Mouse (Mus musculus): ENCODE measurements at regions not wholly inside any gene's neighbourhood (a gene's known extent, or its start where the extent isn't known, plus 50 kb on each side); places are given as distances from the start of the nearest gene placed in this dataset.

DNA sequence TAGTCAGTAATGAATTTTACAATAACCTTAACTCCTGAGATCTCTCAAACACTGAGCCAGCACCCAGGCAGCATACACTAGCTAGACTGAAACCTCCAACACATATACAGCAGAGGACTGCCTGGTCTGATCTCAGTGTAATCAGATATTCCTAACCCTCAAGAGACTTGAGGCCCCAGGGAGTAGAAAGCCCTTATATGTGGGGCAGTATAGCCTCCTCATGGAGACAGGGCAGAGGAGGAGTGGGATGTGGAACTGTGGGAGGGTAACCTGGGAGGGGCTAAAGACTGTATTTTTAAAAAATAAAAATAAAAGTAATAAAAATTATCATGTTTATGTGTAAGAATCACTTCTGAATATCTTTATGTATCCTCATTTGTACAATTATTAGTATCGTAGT is 1934.3 kb upstream of the Pcdh20 start:
- no peaks in the 10 kb centered on the region for H3K4me1 ChIP-seq (ENCODE audit: control insufficient read depth in 1 of 2, insufficient read depth in 2 of 2)
- DNase-seq (ENCODE audit: extremely low read depth), result no peak
- H3K79me2 ChIP-seq (replicated peaks; ENCODE audit: control insufficient read depth, extremely low read depth, insufficient read depth, poor library complexity, severe bottlenecking), result no peaks in the 10 kb centered on the region
- H3K4me3 ChIP-seq (replicated peaks in 1 of 3; ENCODE audit: low read depth in 2 of 3, low read length in 2 of 3, poor library complexity in 1 of 3), result no peak overlapping the region
- dilution Hi-C loops (cut with MboI; ENCODE audit: extremely low pct_ligation_motif_present, extremely low pct_unique_long_range_greater_than_20kb, low sequenced_read_pairs), result no loop called here
- H3K9me3 ChIP-seq (replicated peaks; ENCODE audit: low read length), result peaks cover 10% of the 10 kb centered on the region
- H3K36me3 ChIP-seq (replicated peaks in 1 of 2; ENCODE audit: control insufficient read depth in 1 of 2, insufficient read depth in 1 of 2, low read length in 1 of 2), result no peaks in the 10 kb centered on the region
- in situ Hi-C loops (cut with MboI; ENCODE audit: low pct_ligation_motif_present, low pct_unique_long_range_greater_than_20kb, low sequenced_read_pairs), result no loop called here
- H3K4me2 ChIP-seq (ENCODE audit: insufficient read depth, low read depth, poor library complexity, severe bottlenecking), result no peak overlapping the region
- TF ChIP-seq USF1 (IDR thresholded peaks at IDR 0.05; ENCODE audit: low read depth, low read length), result no peak
- TF ChIP-seq ZNF384 (IDR thresholded peaks at IDR 0.05; ENCODE audit: low read depth, low read length), result no peak
- TF ChIP-seq MAFK (IDR thresholded peaks at IDR 0.05; ENCODE audit: insufficient replicate concordance, low read length), result no peak
- TF ChIP-seq MAX (IDR thresholded peaks at IDR 0.05; ENCODE audit: low read length), result no peak
- no peak for TF ChIP-seq CTCF (conservative IDR thresholded peaks at IDR 0.05 in 1 of 2, IDR thresholded peaks at IDR 0.05 in 1 of 2; ENCODE audit: low read depth in 2 of 2, low read length in 2 of 2)
- no peak for TF ChIP-seq TBP (conservative IDR thresholded peaks at IDR 0.05; ENCODE audit: low read depth, low read length)
- TF ChIP-seq ETS1 (conservative IDR thresholded peaks at IDR 0.05; ENCODE audit: low read depth, low read length), result no peak
- TF ChIP-seq CHD1 (IDR thresholded peaks at IDR 0.05; ENCODE audit: low read depth, low read length), result no peak
- TF ChIP-seq ELF1 (IDR thresholded peaks at IDR 0.05; ENCODE audit: low read depth, low read length), result no peak
- no peak for TF ChIP-seq E2F4 (IDR thresholded peaks at IDR 0.05; ENCODE audit: insufficient replicate concordance, low read depth, low read length)
- TF ChIP-seq JUN (IDR thresholded peaks at IDR 0.05; ENCODE audit: insufficient read depth, low read depth, low read length), result no peak
- H3K27ac ChIP-seq (ENCODE audit: insufficient read depth, low read depth), result no peak overlapping the region
- H3K9ac ChIP-seq (ENCODE audit: insufficient read depth, low read depth), result no peak overlapping the region
- no peaks in the 10 kb centered on the region for H3K27me3 ChIP-seq (replicated peaks)

DNA sequence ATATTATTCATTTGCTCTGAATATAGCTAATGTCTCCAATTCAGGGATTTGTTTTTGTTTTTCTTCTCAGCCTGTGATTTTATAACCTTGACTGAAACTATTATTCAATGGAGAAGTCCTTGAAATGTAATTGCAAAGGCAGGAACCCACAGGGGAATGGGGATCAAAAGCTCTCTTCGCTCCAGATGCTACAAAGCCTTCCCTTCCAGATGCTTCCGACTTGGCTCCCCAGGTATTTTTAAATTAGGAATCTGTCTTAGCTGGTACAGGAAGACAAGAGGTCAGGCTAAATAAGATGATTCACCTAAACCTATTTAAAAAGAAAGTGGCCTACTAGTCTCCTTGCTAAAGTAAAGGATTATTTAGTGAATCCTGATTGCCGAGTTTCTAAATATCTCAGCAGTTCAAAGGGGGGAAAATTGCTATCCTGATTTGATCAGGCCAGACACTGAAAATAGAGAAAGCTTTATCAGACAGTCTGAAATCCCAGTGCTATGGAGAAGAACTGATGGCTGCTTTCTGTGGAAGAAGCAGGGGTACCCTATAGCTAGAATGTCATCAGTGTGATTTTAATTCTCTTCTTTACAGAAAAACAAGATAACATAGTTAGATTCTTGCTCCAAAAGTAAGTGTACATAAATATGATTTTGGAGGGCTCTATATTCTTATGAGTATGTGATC is 1896.2 kb upstream of the Pcdh20 start:
- no peak for TF ChIP-seq TCF12 (IDR thresholded peaks at IDR 0.05; ENCODE audit: low read depth, low read length)
- no peak for TF ChIP-seq POLR2AphosphoS2 (IDR thresholded peaks at IDR 0.05; ENCODE audit: low read depth, low read length)
- TF ChIP-seq MAFK (IDR thresholded peaks at IDR 0.05; ENCODE audit: insufficient replicate concordance, low read length), result no peak
- TF ChIP-seq MXI1 (IDR thresholded peaks at IDR 0.05; ENCODE audit: low read depth, low read length), result no peak
- TF ChIP-seq JUN (IDR thresholded peaks at IDR 0.05; ENCODE audit: insufficient read depth, low read depth, low read length), result no peak
- TF ChIP-seq JUND (conservative IDR thresholded peaks at IDR 0.05; ENCODE audit: low read depth, low read length), result no peak
- TF ChIP-seq HCFC1 (IDR thresholded peaks at IDR 0.05; ENCODE audit: low read depth, low read length), result no peak
- TF ChIP-seq EP300 (IDR thresholded peaks at IDR 0.05; ENCODE audit: low read length), result no peak
- TF ChIP-seq ZC3H11A (IDR thresholded peaks at IDR 0.05; ENCODE audit: low read depth, low read length), result no peak
- no peak for TF ChIP-seq ZKSCAN1 (IDR thresholded peaks at IDR 0.05; ENCODE audit: borderline replicate concordance, low read depth, low read length)
- TF ChIP-seq TBP (conservative IDR thresholded peaks at IDR 0.05; ENCODE audit: low read depth, low read length), result no peak
- no peak for TF ChIP-seq ETS1 (conservative IDR thresholded peaks at IDR 0.05; ENCODE audit: low read depth, low read length)
- TF ChIP-seq ZNF384 (IDR thresholded peaks at IDR 0.05; ENCODE audit: low read depth, low read length), result no peak
- no peak for TF ChIP-seq RCOR1 (conservative IDR thresholded peaks at IDR 0.05; ENCODE audit: low read depth, low read length)
- TF ChIP-seq PAX5 (IDR thresholded peaks at IDR 0.05; ENCODE audit: low read length), result no peak
- dilution Hi-C loops (cut with MboI; ENCODE audit: extremely low pct_ligation_motif_present, extremely low pct_unique_long_range_greater_than_20kb, low sequenced_read_pairs) (no loop called here), in situ Hi-C loops (cut with MboI; ENCODE audit: low pct_ligation_motif_present, low pct_unique_long_range_greater_than_20kb, low sequenced_read_pairs) (no loop called here)
- Histone ChIP-seq H3K9me3 (replicated peaks; ENCODE audit: low read length) (peaks cover 11% of the 10 kb centered on the region), H3K9ac (ENCODE audit: insufficient read depth, low read depth) (no peak overlapping the region), H3K79me2 (replicated peaks; ENCODE audit: control insufficient read depth, extremely low read depth, insufficient read depth, poor library complexity, severe bottlenecking) (no peaks in the 10 kb centered on the region), H3K4me2 (ENCODE audit: insufficient read depth, low read depth, poor library complexity, severe bottlenecking) (no peak overlapping the region), H3K36me3 (replicated peaks in 1 of 2; ENCODE audit: control insufficient read depth in 1 of 2, insufficient read depth in 1 of 2, low read length in 1 of 2) (no peaks in the 10 kb centered on the region), H3K27me3 (replicated peaks) (no peaks in the 10 kb centered on the region), H3K4me1 (ENCODE audit: control insufficient read depth in 1 of 2, insufficient read depth in 2 of 2) (no peaks in the 10 kb centered on the region), H3K4me3 (replicated peaks in 1 of 3; ENCODE audit: low read depth in 2 of 3, low read length in 2 of 3, poor library complexity in 1 of 3) (no peak overlapping the region), H3K27ac (ENCODE audit: insufficient read depth, low read depth) (no peak overlapping the region)
- DNase-seq (ENCODE audit: extremely low read depth), result no peak

Measured in CH12.LX (cell line).